Mouse (Mus musculus) kidney, adult 2 months (tissue): ENCODE results near the gene Tmbim6. TPM values are rescaled to one million over a fixed set of nuclear protein-coding genes. Genes with fewer than 3 reads are reported as not detected.

Source experiments
- DNase-seq: peaks from one replicate; pipeline ENCODE4 v3.0.0; 2021
- H3K27ac ChIP-seq: fragments of 200-500 bp; 2 replicates; pipeline ENCODE4 v1.5.1; 2012; ENCODE audit warnings: low read depth, low read length, control low read depth, inconsistent platforms; ENCODE audit not compliant: insufficient read depth
- H3K27me3 ChIP-seq: fragments of 200-500 bp; replicated peaks from 2 replicates; pipeline ENCODE4 v1.6.1; 2012; ENCODE audit warnings: mild to moderate bottlenecking, moderate library complexity, low read length, inconsistent platforms; ENCODE audit not compliant: control insufficient read depth, insufficient read depth
- H3K36me3 ChIP-seq: fragments of 200-500 bp; 2 replicates; pipeline ENCODE4 v1.6.1; 2012; ENCODE audit warnings: mild to moderate bottlenecking, moderate library complexity, low read length, inconsistent platforms; ENCODE audit not compliant: control insufficient read depth, insufficient read depth
- H3K4me1 ChIP-seq: fragments of 200-500 bp; 2 replicates; pipeline ENCODE4 v1.6.1; 2011; ENCODE audit warnings: low read length; ENCODE audit not compliant: control insufficient read depth, insufficient read depth
- H3K4me3 ChIP-seq: fragments of 200-500 bp; 2 replicates; pipeline ENCODE4 v1.5.1; 2011; ENCODE audit warnings: mild to moderate bottlenecking, low read depth, low read length, control low read depth; ENCODE audit not compliant: insufficient read depth
- CTCF ChIP-seq: fragments of 200-500 bp; conservative IDR thresholded peaks from 2 replicates; pipeline ENCODE4 v1.5.1; 2011; ENCODE audit warnings: low read depth, mild to moderate bottlenecking, control low read depth, low read length, moderate library complexity, mixed read lengths; ENCODE audit not compliant: insufficient read depth, insufficient read length
- POLR2A ChIP-seq: fragments of 200-500 bp; IDR thresholded peaks from one replicate; pipeline ENCODE4 v1.6.1; 2011; ENCODE audit warnings: low read depth, low read length, control low read depth
- WGBS: fragments of 180-500 bp; shearing (Covaris S2); methylation state at CpG from one replicate; pipeline ENCODE4 v1.1.7; 2018; 5-methylcytosine and 5-hydroxymethylcytosine counted together
- polyA plus RNA-seq: library from polyadenylated mRNA; depleted of rRNA; stranded (reverse); fragments of >200 nt; gene quantifications from 2 replicates; pipeline ENCODE4 v1.2.3, GENCODE M21; 2012

Tmbim6 gene
- polyA plus RNA-seq, 1 experiment: 2,322 TPM

DNA sequence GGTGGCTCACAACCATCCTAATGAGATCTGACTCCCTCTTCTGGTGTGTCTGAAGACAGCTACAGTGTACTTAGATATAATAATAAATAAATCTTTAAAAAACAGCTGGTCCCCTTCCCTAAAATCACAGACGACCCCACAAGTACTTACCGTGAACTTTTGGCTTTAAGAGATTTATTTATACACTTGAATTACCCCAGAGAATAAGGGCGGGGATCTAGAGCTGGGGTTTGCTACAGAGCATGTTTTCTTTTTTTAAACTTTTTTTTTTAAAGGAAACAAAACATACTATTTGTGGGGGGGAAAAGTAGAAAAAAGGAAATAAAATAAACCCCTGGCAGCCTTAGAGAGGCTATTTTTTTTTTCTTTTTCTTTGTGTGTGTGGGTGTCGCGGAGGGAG lies 27.4 kb downstream of the Tmbim6 start:
- no peak overlapping the region for H3K4me3 ChIP-seq
- H3K27ac ChIP-seq: no peak overlapping the region
- DNase-seq: no peak

GRCm38 (mm10) chr15:99420521-99421014 lies 27.9 kb downstream of the Tmbim6 start:
- TF ChIP-seq POLR2A (no peak), CTCF (no peak)

More for the DNA sequence above, 27.4 kb downstream of the Tmbim6 start:
- no peak for TF ChIP-seq CTCF
- TF ChIP-seq POLR2A: no peak
- no peaks in the 10 kb centered on the region for H3K36me3 ChIP-seq
- H3K27me3 ChIP-seq: no peaks in the 10 kb centered on the region
- H3K4me1 ChIP-seq: peaks cover 6% of the 10 kb centered on the region; the same call in 1 of the 2 replicates
- WGBS: 21% methylated on average over 5 of the region's 5 CpGs

DNA sequence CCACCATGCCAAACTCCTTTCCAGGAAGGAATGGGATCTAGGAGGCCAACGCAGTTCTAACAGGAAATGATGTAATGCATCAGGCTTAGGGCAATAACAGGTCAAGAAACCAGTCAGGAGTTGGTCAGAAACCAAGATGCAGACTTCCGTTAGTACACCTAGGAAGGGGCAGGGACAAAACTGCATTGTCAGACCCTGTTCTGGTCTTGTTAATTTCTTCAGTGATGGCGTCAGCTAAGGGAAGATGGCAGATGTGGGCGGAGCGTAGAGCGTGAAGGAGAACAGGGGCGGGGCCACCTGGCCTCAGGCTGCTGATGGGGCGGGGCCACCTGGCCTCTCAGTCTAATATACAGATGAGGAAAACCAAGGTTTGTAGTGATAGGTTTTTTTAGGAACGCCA lies 28.5 kb downstream of the Tmbim6 start:
- TF ChIP-seq CTCF (no peak), POLR2A (no peak)
- peaks cover 6% of the 10 kb centered on the region; the same call in 1 of the 2 replicates for H3K4me1 ChIP-seq
- H3K27ac ChIP-seq: peak overlapping the region; percentile 90
- 65% methylated on average over 9 of the region's 9 CpGs for WGBS
- H3K4me3 ChIP-seq: no peak overlapping the region
- peak; percentile 43 for DNase-seq
- H3K36me3 ChIP-seq: no peaks in the 10 kb centered on the region
- H3K27me3 ChIP-seq: no peaks in the 10 kb centered on the region

More at GRCm38 (mm10) chr15:99420521-99421014, 27.9 kb downstream of the Tmbim6 start:
- Histone ChIP-seq H3K36me3 (no peaks in the 10 kb centered on the region), H3K4me1 (peaks cover 6% of the 10 kb centered on the region; the same call in 1 of the 2 replicates), H3K27me3 (no peaks in the 10 kb centered on the region), H3K4me3 (no peak overlapping the region), H3K27ac (peak overlapping the region; percentile 90)
- 15% methylated on average over 12 of the region's 12 CpGs for WGBS
- peak; percentile 78 for DNase-seq

DNA sequence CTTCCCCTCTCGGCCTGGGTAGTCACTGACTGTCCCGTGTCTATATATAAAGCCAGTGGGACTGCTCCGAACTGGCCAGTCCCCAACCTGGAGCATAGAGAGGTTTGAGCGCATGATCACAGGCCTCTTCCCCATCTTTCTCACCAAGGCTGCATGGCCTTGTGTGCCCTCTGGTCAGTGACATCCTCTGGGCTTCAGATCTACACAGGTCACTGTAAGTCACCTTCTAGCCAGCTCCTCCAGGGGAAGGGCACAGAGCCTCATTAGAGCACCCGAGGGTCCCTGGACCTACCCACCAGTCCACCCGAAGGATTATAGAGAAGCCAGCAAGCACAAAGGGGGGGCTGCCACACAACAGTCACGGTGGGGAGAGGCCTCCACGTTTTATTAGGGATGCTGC lies 29.0 kb downstream of the Tmbim6 start:
- 82% methylated on average over 8 of the region's 8 CpGs for WGBS
- TF ChIP-seq POLR2A: no peak
- TF ChIP-seq CTCF: no peak
- H3K36me3 ChIP-seq: no peaks in the 10 kb centered on the region
- no peak for DNase-seq
- H3K27ac ChIP-seq: 0 out of 2 replicates have a peak overlapping the region, but pooled peaks have one; percentile 30
- peaks cover 6% of the 10 kb centered on the region; the same call in 1 of the 2 replicates for H3K4me1 ChIP-seq
- no peak overlapping the region for H3K4me3 ChIP-seq
- H3K27me3 ChIP-seq: no peaks in the 10 kb centered on the region

- Histone ChIP-seq H3K4me1 (peaks cover 6% of the 10 kb centered on the region; the same call in 1 of the 2 replicates), H3K4me3 (no peak overlapping the region), H3K36me3 (no peaks in the 10 kb centered on the region), H3K27ac (no peak overlapping the region), H3K27me3 (no peaks in the 10 kb centered on the region)
- DNase-seq: no peak
- WGBS: 88% methylated on average over 23 of the region's 23 CpGs
- TF ChIP-seq CTCF (no peak), POLR2A (no peak)
Measured at GRCm38 (mm10) chr15:99422551-99422950, 29.9 kb downstream of the Tmbim6 start.

DNA sequence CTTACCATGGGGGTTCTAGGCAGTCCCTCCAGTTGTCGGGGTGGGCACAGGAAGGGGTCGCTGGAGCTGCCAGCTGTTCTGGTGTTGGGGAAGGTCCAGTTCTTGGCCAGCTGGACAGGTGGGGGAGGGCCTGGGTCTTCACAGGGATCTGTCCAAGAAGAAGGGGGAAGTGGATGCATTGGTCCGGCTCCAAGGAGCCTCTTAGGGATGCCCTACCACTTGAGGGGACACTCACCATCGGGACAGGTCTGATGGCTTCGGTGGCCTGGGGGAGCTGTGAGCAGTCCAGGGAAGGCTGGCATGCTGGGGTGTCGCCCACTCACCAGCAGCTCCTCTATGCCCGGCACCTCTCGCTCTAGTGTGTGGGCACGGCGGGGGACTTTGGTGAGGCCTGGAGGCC lies 30.4 kb downstream of the Tmbim6 start:
- WGBS: 84% methylated on average over 10 of the region's 10 CpGs

GRCm38 (mm10) chr15:99423884-99424283 lies 31.2 kb downstream of the Tmbim6 start:
- H3K4me1 ChIP-seq: peaks cover 6% of the 10 kb centered on the region; the same call in 1 of the 2 replicates
- WGBS: 81% methylated on average over 9 of the region's 9 CpGs
- no peak for TF ChIP-seq POLR2A
- TF ChIP-seq CTCF: no peak
- H3K27ac ChIP-seq: no peak overlapping the region
- H3K36me3 ChIP-seq: no peaks in the 10 kb centered on the region
- H3K27me3 ChIP-seq: no peaks in the 10 kb centered on the region
- H3K4me3 ChIP-seq: no peak overlapping the region
- no peak for DNase-seq

More for the DNA sequence above, 30.4 kb downstream of the Tmbim6 start:
- H3K4me3 ChIP-seq: no peak overlapping the region
- DNase-seq: no peak
- no peak overlapping the region for H3K27ac ChIP-seq
- TF ChIP-seq CTCF (no peak), POLR2A (no peak)
- H3K36me3 ChIP-seq: no peaks in the 10 kb centered on the region
- peaks cover 6% of the 10 kb centered on the region; the same call in 1 of the 2 replicates for H3K4me1 ChIP-seq
- no peaks in the 10 kb centered on the region for H3K27me3 ChIP-seq
